Mouse (Mus musculus) frontal cortex, postnatal 36 days (tissue): ENCODE measurements at regions not wholly inside any gene's neighbourhood (a gene's known extent, or its start where the extent isn't known, plus 50 kb on each side); places are given as distances from the start of the nearest gene placed in this dataset.

Experiments
- DNase-seq, 2 experiments: peaks; one replicate each; pipeline ENCODE4 v3.0.0; 2022; ENCODE audit warnings: low spot score in 2 of 2

DNA sequence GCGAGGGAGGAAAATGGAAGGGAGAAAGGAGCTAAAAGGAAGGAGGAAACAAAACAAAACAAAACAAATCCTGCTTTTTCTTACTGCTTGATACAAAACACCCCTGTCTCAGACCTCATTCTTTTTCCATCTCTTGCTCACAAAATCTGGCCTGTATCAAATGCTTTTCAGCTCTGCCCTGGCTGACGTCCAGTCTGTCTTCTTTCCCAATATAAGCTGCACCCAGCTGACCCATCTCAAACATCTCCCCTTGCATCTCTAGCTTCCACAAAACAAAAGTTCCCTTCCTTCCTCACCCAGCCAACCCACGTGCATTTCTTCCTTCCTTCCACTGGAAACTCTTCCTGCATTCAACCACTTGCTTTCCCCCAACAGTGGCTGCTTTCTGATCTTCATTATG lies 183.1 kb upstream of the Usp25 start:
- no peak for DNase-seq

DNA sequence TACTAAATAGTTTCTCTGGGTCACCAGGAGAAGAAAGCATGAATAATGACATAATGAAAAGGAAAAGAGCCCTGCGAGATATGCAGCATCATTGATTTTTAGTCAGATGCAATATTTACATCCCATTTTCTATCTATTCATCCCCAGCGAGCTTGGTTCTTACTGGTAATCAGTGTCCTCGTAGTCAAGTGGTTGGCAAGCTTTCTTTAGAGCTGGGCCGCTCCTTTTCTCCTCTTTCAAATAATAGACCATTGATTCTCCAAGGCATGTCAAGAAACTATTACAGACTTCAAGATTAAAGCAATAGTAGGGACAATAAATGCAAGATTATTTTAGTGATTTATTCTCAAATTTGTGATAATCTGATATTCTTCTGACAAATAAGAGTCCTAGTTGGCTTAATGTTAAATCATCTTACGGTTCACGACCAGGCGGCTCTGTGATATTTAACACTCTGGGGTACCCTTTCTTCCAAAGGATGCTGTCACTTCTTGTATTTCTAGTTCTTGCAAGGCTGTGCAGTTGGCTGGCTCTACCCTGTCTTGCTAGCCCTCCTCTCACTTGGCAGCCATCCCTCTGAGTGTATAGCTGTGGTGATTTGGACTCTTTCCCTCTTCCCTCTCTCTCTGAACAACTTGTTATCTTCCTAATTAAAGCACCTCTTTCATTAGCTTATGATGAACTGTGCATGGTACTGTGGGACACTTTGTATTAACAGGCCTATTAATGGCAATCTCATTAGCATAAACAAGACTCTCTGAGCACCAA lies 185.6 kb upstream of the Usp25 start:
- DNase-seq: peak in 1 of 2 experiments; percentile 16

DNA sequence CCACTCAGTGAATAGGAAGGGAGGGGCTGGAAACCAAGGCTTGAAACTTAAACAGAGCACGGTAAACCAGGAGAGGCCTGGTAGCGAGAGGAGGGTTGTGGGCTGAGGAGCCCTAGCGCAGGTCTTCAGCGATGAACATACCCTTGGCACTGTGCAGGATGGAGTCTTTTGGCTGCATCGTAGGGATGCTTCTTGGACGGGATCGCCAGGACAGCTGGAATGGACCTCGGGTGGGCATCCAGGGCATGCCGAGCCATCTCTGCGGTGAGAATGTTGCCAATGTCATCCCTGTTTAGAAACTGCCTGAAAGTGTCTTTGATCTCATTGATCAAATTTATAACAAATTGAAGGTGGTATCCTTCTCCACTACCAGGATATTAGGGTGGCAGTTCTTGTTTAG lies 192.2 kb upstream of the Usp25 start:
- no peak for DNase-seq

DNA sequence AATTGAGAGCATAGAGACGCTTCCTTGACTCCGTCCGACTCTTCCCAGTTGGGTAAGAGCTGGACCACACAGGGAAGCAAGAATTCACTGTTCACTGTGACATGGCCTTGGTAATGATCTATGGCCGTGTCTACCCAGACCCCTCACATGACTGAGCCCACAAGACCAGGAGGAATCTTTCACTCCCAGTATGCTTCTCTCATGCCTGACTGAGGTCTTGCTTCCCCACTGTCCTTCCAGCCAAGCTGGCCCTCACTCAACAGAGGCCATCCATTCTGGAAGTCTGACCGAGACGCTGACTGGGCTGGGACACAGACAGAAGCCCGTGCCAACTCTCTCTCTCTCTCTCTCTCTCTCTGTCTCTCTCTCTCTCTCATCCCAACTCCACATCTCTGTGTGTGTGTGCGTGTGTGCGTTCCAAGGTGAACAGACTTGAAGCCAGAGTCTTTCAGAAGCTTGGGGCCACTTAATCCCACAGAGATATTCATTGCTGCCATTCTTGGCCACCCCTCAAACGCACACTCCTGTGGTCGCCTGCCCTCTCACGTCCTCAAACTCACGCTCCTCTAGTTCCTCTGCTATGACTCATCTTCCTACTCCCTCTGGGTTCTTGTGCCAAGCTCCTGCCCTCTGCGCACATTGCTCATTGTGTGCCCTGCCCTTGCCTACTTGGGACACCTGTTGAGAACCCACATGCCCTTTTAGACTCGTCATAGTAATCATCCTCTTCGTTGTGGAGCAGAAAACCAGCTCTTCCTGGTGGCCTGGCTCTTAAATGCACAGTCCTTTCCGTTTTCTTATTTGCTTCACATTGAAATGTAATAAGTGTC lies 197.2 kb upstream of the Usp25 start:
- no peak for DNase-seq

DNA sequence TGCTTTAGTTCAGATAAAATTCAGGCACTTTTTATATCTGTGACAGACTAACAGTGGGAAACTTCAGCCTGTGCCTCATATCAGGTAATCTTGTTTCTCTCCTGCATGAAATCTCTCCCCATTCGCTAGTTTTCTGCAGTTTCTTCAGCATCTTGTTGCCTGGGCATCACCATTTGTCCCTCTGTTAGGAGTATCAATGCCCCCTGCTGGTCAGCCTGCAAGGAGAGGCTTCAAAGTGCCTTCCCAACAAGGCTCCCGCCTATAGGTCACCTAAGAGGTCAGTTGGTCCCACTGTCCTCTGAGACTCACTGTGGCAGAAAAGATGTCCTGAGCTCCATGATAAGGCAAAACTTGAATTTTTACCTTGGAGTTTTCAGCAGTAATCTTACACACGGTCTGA lies 209.8 kb upstream of the Usp25 start:
- peak; percentile 14 to 19 for DNase-seq

DNA sequence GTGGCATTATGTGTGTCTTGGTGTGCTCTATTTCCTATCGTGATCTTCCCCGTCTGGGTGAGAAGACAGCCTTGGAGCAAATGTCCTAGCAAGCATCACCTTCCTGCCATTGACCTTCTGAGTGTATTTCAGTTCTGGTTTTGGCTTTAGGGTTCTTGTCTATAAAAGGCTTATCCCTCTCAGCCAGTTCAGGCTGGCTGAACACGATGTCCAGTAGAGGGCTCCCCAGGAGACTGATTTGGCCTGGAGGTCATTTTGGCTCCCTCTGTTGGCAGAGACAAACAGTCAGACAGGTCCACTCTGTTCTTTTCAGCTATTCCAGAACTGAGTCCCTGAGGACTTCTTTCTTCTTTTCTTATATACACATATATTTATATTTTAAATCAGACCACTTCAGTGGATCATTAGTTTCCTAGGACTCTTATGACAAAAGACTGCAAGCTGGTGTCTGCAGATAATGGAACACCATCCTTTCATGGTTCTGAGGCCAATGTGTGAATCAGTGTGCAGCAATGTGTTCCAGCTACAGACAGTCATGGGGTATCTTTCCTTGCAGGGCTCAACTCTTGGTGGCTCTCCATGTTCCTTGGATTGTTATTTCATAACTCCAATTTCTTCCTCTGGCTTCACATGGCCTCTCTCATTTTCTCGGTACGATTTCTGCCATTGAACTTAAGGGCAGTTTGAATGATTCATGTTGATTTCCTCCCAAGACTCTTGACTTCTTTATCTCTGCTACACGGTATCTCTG lies 226.9 kb upstream of the Usp25 start:
- peak; percentile 6 to 21 for DNase-seq

DNA sequence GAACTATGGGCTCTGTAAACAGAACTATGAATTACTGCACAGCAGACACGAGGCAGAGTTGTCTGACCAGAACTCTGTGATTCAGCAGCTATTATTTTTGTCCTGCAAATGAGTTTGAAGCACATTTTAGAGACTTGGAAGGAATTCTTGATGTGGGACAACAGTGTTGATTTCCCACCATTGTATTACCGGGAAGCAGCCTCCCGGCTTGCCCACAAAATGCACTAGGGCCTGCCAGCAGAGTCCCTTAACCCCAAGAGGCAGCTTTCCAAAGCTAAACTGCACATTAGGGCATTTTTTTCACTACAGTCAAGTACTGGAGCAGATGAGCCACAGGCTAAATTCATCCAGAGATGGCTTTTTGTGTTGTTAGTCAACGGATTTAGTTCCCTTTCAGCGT lies 230.8 kb upstream of the Usp25 start:
- no peak for DNase-seq

DNA sequence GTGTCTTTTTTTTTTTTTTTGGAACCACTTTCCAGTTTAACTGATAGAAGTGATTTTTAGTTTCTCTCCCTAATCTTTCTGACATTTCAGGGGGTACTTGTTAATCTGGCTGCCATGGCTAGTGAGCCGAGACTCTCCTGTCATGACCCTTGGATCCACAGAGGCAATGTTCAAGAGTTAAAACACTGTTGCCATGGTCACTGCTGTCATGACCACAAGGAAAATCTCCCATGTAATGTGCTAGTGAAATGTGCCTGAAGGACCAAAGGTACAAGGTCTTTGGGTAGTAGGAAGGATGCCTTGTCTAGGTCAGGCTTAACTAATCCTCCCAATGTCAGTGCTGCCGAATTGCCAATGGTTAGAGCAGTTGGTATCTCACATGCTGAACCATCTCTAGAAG lies 237.7 kb upstream of the Usp25 start:
- no peak for DNase-seq

DNA sequence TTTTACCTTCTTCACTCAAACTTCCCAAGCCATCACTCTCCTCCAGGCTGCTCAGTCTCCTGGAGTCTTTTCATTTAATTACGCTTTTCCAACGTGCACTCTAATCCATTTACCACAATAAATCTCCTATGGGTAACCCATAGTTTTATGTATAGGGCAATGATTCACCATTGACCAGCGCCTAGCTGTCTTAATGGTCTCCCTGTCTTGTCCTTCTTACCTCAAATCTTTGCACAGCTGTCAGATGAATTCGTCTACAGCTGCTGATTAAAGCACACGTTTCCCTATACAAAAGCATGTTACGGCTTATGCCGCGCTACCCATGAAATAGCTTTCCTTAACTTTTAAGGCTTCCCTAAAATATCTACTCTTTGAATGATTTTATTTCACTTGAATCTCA lies 239.5 kb upstream of the Usp25 start:
- no peak for DNase-seq

DNA sequence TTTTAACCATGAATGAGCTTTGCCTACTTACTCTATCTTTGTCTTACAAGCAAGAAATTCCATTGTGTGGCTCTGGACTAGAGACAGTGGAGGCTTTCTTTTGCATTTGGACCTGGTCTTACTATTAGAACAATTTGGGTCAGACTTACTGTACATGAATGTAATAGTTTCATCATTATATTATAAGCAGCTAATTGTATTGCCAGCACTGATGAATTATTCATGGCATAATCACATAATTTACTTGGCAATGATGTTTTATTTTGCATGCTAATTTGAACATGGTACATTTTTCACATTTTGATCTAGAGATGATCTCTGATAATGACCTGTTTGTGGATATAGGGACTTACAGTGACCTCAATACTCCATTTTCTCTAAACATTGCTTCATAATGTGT lies 240.0 kb upstream of the Usp25 start:
- DNase-seq: no peak

DNA sequence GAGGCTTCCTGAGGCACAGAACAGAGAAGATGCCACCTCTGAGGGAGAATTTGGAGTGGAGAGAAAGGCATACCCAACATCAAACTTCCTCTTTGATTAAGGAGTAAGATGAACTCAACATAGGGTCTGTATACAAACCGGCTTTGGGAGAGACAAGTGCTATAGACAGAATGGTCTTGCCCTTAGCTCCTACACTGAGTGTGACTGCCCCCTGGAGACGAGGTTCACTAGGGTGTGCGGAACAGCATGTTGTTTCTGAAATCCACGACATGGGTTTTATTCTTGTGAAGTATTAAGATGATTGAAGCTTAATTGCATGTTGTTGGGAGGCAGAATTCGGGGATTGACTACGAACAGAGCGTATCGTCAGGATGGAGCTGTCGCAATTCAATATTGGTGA lies 244.9 kb upstream of the Usp25 start:
- peak; percentile 5 to 14 for DNase-seq

DNA sequence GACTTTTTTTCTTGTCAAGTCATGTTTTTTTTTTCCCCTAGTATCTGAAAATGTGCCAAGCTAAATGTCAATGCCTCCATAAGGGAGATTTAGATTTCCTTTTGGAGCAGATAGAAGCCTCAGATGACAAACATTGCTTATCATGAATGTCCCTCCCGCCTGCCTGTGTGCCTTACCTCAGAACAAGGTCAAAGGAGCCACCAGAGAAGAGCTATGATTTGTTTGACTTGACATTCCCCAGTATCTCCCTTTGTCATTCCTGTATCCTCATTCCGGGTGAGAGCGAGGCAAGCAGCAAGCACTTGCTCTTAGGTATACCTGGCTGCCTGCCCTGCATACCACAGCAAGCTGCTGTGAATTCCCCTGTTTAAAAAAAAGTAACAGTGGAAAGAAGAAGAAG lies 246.9 kb upstream of the Usp25 start:
- no peak for DNase-seq

DNA sequence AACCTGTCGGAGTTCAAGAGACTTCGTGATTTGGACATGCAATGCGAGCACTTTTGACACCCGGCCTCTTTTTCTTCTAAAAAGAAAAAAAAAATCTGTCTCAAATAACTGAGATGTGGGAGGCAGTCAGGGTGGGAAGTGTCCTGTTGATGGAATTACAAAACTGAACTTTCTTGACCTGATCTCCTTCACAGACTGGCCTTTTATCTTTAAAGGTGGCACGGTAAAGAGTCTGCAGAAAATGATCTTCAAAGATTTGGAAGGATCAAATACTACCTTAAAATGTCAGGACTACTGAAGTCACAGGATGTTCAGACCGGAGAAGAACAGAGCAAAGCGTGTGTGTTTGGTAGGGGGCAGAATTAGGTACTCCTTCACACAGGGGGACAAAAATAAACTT lies 248.0 kb upstream of the Usp25 start:
- no peak for DNase-seq

DNA sequence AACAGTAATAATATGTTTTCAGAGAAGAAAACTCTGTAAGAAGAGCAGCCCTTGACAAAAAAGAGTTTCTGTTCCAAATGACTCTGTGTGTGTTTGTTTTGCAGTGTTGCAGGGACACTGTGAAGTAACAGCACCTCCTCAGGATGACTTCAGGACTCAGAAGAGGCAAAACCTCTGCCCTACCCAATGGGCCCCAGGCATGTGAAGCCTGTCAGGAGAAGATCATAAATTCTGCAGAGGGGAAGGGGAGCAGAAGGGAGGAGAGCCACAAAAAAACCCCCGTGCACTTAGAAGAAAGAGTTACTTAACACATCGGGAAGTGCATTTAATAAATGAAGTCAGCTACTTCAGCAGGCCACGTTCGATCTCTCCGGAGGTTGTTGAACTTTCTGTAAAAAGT lies 248.5 kb upstream of the Usp25 start:
- DNase-seq: no peak

DNA sequence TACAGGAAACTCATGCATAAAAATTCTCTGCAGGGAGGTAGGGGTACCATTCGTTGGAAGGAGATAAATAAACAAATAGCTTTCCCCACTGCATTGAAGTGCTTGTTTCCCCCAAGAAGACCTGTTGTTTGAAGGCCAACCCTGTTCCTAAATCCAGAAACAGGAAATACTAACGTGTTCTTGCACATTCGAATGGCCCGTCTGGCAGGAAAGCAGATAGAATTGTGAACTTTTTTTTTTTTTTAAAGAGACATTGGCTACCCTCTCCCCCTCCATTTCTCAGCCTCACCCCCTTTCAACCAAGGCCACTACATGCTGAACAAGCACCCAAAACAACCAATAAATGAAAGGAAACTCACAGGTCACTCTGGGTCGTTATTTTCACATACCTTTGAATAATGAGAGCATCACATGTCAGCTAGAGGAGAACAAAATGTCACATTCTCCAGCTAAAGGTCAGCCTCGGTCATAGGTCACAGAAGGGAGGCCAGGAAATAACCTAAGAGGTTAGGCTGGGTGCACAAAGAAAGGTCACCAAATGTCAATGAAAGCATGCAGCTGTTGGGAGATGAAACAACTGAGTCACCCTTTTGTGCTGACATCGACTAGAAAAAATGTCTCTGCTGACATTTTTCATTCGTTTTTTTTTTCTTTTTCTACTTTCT lies 250.8 kb upstream of the Usp25 start:
- DNase-seq: no peak

DNA sequence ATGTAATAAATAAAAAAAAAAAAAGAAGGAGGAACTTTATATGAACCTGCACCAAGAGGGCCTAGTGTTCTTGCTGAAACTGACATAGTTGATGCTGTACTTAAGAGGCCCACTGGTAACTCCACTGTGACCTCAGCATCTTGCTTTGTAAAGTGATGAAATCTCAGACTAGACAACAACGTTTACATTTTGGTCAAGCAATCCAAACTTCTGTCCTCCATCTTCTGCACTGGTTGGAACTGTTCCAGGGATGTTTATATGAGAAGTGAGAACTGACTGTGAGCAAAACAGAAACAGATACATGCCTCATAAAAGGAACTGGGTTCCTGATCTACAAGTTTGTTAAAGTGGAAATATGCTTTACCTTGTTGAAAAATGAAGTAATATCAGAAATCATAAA lies 251.7 kb upstream of the Usp25 start:
- no peak for DNase-seq

DNA sequence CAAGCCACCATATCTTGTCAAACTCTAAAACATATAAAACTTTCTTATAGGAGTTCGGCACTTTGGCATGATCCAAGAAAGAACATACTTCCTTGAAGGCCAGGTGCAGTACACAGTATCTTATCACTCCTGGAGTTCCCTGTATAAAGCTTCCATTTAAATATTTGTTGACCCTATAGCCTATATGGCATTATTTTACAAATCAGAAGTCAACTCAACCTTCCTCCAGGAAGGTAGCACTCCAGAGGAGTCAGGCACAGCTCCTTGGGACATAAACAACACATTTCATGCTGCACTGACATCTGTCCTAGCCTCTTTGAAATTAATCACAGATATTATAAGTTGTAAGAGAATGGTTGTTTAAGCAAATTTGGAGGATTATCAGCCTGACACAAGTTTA lies 252.5 kb upstream of the Usp25 start:
- DNase-seq: no peak

DNA sequence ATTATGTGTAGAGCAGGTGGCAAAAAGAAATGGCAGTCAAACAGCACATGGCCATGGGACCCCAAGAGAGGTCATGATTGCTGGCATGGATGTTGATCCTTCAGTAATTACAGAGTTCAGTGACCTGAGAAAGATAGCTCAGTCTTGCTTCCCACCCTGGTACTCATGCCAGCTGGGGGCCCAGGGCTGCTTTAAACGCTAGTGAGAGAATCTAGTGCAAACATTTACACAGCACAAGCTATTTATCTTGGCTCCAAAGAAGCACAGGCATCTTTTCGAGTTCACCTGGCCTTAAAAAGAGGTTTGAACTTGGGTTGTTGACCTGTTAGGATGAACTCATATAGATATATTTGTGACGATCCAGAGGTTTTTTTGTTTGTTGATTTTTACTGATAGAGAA lies 258.6 kb upstream of the Usp25 start:
- DNase-seq: no peak

DNA sequence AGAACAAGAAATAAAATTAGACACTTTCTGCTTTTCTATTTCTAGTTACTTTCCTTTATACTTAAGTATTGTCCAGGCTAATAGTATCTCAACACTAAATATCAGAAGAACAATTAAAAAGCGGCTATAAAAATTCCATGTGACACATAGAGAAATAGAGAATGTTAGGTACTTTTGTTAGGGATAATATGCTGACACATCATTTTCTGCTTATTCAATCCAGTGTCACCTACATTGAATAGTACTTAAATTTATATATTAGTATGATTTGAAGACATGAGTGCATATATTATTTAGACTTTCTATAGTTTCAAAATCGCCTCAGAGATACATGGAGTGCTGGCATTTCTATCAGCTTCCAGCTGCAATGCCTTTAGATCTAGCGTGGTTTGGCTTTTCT lies 267.1 kb upstream of the Usp25 start:
- no peak for DNase-seq

DNA sequence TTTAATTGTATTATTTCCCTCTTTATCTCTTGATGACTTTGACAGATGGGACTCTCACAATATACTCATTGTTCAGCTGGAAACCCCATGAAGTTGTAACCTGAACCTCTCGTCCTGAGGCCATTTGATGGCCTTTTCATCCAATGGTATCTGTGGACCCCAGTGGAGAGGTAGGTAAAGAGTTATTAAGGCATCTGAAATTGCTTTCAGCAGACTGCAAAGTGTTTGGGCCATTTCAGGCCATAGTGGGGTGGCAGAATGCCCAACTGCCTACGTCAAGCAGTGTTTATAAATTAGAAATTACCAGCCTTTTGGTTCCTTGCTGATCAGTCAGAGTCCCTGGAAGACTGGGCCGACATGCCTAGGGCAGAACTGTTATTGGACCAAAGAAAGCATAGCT lies 272.4 kb upstream of the Usp25 start:
- no peak for DNase-seq

DNA sequence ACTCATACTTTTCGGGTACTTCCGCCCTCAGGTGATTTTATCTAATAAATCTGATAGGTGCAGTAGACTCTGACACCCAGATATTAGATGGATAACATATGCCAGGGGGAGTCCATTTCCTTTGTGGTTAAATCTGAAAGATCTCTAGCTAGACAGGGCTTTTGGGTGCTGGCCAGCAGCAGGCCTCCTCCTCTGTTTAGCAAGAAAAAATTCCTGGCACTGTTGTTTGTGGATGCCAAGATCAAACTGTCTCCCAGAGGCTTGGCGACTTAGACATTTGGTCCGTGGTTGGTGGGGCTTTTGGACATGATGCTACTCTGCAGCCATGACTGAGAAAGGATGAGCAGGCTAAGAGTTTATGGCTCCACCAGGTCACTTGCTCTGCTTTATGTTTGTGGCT lies 287.5 kb upstream of the Usp25 start:
- DNase-seq: no peak

DNA sequence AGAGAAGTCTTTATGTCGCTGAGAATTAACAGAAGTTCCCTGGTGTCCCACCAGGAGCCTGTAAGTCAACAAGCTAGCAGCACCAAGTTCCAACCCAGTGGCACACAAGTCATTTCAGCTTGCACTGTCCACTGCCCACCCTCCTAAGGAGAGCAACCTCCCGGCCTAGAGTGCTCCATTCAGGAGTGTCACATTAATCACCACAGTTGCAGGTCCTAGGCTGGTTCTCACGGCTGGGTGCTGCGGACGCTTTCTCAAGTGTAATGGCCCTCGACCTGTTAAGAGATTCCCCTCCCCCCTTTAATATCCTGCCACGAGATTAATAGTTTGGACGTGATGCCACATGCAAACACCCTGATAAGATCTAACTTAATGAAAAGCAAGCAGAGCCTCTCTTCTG lies 288.2 kb upstream of the Usp25 start:
- no peak for DNase-seq
